Mouse (Mus musculus) left cerebral cortex, adult 2 months (tissue): ENCODE results near the gene Borcs7. TPM values are rescaled to one million over a fixed set of nuclear protein-coding genes. Genes with fewer than 3 reads are reported as not detected.
"Not testable (repeated sequence)": the region's sequence is repeated elsewhere in the genome, so short reads cannot be mapped to it uniquely, and the experiment has no call there.

Source experiments
- DNase-seq, 2 experiments: peaks; one replicate each; pipeline ENCODE4 v3.0.0; 2021 to 2022; ENCODE audit warnings: low spot score in 2 of 2, mixed read lengths in 1 of 2; ENCODE audit errors: extremely low spot score in 1 of 2
- H3K27ac ChIP-seq: fragments of 200-600 bp; 2 replicates; pipeline ENCODE4 v1.8.1; 2022
- H3K4me3 ChIP-seq: fragments of 200-600 bp; 2 replicates; pipeline ENCODE4 v1.8.1; 2022
- CTCF ChIP-seq: fragments of 200-600 bp; IDR thresholded peaks from 2 replicates; pipeline ENCODE4 v1.8.1; 2022; ENCODE audit warnings: antibody characterized with exemption, mild to moderate bottlenecking, moderate library complexity
- intact Hi-C: fragments of 180-260 bp; cut with DNase I; formaldehyde crosslinking; loops from one replicate; pipeline ENCODE4 v1.15.1; 2025
- total RNA-seq, 2 experiments: library from RNA; stranded (reverse); gene quantifications; 2 replicates each; pipeline ENCODE4 v1.2.3; 2021

The Borcs7 gene
- total RNA-seq, 2 experiments from 2014 or later: 22.0 to 22.3 TPM

GRCm38 (mm10) chr19:46726142-46726541, 36.4 kb downstream of the Borcs7 start:
- intact Hi-C loops: no loop called here
- Histone ChIP-seq H3K4me3 (no peak overlapping the region), H3K27ac (no peak overlapping the region)

DNA sequence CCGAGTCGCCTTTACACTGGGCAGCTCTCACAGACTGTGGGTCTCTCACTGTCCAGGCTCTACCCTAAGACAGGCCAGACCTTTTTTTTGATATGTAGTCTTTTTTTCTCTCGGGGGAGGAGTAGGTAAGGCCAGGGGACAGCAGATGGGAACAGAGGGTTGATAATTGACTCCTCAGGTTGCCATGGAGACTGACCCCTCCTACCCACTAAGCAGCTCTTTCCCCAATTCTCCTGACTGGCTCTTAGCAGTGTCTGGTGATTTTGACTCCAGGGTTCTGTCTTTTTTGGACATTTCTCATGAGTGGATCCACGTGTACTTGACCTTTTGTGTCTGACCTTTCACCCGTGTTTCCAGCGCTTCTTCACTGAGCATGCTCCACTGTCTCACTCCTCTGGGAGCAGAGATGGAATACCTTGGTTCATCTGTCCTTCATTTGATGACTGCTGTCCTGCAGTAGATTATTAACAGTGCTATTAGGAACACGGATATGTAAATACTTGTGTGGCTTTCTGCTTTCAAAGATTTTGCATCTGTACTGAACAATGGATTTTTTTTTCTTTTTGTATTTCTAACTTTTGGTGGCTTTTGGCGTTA, 37.5 kb downstream of the Borcs7 start:
- Histone ChIP-seq H3K4me3 (no peak overlapping the region), H3K27ac (no peak overlapping the region)
- no peak for TF ChIP-seq CTCF
- intact Hi-C loops: no loop called here
- DNase-seq: no peak

More at GRCm38 (mm10) chr19:46726142-46726541, 36.4 kb downstream of the Borcs7 start:
- no peak; the same call in 1 of the 2 replicates for TF ChIP-seq CTCF
- DNase-seq: no peak

- no peak for TF ChIP-seq CTCF
- intact Hi-C loops: no loop called here
- no peak overlapping the region for H3K4me3 ChIP-seq
- no peak for DNase-seq
- no peak overlapping the region for H3K27ac ChIP-seq
Observed at GRCm38 (mm10) chr19:46727945-46728540, 38.3 kb downstream of the Borcs7 start.

DNA sequence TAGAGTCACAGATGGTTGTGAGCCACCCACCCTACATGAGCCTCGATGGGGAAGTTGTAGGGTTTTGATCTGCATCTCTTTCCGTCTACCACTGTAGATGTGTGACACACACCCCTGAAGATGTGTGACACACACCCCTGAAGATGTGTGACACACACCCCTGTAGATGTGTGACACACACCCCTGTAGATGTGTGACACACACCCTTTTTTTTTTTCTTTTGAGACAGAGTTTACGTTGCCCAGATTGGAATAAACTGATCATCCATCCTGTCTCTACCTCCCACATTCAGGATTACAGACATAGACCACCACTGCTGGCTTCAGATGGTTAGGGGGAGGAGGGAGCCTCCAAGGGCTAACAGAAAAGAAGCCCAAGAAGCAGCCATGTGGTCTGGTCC, 39.2 kb downstream of the Borcs7 start:
- intact Hi-C loops: no loop called here
- Histone ChIP-seq H3K4me3 (no peak overlapping the region), H3K27ac (no peak overlapping the region)
- DNase-seq: no peak
- TF ChIP-seq CTCF: no peak

GRCm38 (mm10) chr19:46731351-46731750, 41.6 kb downstream of the Borcs7 start:
- H3K27ac ChIP-seq: no peak overlapping the region
- no peak for TF ChIP-seq CTCF
- no peak for DNase-seq
- intact Hi-C loops: no loop called here
- H3K4me3 ChIP-seq: no peak overlapping the region

- DNase-seq, H3K4me3 ChIP-seq, intact Hi-C loops, H3K27ac ChIP-seq: not testable (repeated sequence)
- TF ChIP-seq CTCF: peak; percentile 39
Observed at GRCm38 (mm10) chr19:46732673-46733072, 43.0 kb downstream of the Borcs7 start.

GRCm38 (mm10) chr19:46733626-46734025, 43.9 kb downstream of the Borcs7 start:
- no peak for TF ChIP-seq CTCF
- DNase-seq: no peak
- intact Hi-C loops: no loop called here
- H3K4me3 ChIP-seq: no peak overlapping the region
- H3K27ac ChIP-seq: no peak overlapping the region

- intact Hi-C loops: no loop called here
- no peak overlapping the region for H3K4me3 ChIP-seq
- TF ChIP-seq CTCF: no peak
- no peak for DNase-seq
- no peak overlapping the region for H3K27ac ChIP-seq
Observed at GRCm38 (mm10) chr19:46735241-46735640, 45.5 kb downstream of the Borcs7 start.

DNA sequence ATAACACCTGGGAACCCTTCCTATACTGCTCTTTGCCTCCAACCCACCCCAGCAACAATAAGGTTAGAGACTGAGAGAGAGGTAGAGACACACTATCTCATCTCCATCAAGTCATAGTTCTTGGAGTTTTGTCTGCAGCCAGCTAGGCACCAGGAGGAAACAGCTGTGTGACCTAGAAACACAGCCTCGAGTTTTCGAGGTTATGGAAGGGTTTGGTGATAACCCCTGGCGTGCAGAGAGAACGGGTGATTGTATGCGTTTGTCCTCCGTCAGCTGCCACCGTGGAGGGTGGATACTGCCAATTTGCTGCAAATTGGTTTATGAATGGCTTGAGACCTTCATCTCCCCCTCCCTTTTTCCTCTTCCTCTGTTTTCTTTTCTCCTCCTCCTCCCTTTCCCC, 47.4 kb downstream of the Borcs7 start:
- Histone ChIP-seq H3K4me3 (no peak overlapping the region), H3K27ac (no peak overlapping the region)
- intact Hi-C loops: no loop called here
- DNase-seq: no peak
- TF ChIP-seq CTCF: no peak

DNA sequence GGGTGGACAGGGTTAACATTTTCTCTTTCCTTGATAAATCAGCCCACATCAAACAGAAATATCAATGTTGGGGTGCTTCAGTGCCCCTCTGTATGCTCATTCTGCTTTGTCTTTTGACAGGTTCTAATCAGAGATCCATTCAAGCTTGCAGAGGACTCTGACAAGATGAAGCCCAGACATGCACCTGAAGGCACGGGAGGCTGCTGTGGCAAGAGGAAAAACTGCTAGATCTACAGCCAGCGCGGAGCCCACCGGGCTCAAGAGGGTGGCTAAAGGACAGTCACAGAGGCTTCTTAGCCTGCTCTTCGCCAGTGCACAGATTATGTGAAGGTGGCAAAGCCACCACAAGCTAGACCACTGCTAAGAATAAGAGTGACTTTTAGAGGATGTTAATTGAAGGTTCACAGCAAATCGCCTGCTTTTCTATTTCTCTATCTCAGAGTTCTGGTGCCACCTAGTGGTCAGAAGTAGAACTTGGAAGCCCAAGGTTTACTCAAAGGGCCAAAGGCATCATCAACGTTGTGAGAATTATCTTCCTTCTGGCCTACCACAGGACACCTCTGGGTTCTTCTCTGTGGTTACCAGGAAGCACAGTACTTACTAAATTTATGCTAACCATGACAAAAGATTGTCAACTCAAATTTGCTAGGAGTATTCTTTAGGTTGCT, 50.8 kb downstream of the Borcs7 start:
- DNase-seq: peak; percentile 60 to 66
- intact Hi-C loops: loop anchor here (1.0 kb wide), 2 partner anchors 70 to 152 kb away; no protein-coding TSS in a partner anchor
- peak; percentile 91 for TF ChIP-seq CTCF
- Histone ChIP-seq H3K4me3 (no peak overlapping the region), H3K27ac (no peak overlapping the region)

DNA sequence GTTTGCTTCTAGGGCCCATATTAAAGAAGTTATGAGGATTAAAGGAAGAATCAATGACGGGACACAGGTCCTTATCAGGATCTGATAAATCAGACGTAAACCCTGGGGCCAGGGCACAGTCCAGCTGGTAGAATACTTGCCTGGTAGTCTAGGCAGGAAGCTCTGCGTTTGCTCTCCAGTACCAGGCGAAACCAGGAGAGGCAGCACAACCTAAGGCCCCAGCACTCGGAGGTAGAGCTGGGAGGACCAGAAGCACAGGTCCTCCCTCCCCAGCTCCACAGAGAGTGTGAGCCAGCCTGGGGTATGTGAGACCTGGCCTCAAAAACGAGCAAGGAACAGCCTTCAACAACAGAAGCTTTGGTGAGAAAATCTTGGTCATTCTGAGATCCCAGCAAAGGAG, 51.9 kb downstream of the Borcs7 start:
- DNase-seq: no peak
- TF ChIP-seq CTCF: no peak; the same call in 1 of the 2 replicates
- no peak overlapping the region for H3K4me3 ChIP-seq
- no peak overlapping the region for H3K27ac ChIP-seq
- intact Hi-C loops: no loop called here

DNA sequence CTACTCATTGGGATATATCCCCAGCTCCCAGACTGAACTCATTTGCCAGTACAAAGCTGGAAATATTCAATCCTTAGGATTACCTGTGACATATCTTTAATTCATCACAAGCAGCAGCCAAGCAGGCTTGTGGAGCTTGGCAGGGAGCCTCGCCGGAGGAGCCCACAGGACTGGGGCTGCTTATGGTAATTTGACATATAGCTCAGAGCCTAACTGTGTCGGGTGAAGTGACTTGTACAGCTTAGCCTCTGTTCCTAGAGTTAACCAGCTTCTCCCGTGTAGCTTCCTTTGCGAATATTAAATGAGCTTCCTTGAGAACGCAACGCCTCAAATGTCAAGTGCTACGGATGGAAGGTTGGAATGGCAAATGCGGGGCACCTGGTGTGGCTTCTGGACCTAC, 55.0 kb downstream of the Borcs7 start:
- Histone ChIP-seq H3K27ac (no peak overlapping the region), H3K4me3 (no peak overlapping the region)
- no peak for DNase-seq
- intact Hi-C loops: no loop called here
- no peak for TF ChIP-seq CTCF
